Mouse (Mus musculus) CH12.LX (cell line): ENCODE results near the gene AI854703. TPM values are rescaled to one million over a fixed set of nuclear protein-coding genes. Genes with fewer than 3 reads are reported as not detected.
A peak's percentile ranks its signal among the peaks of the same experiment; 100 is the strongest.

Experiments
- DNase-seq: peaks from one replicate; pipeline ENCODE4 v3.0.0-alpha.2; 2013; ENCODE audit errors: extremely low read depth
- H3K27ac ChIP-seq: 2 replicates; pipeline ENCODE4 v1.5.1; 2012; ENCODE audit warnings: low read depth, mild to moderate bottlenecking, control low read depth, moderate library complexity; ENCODE audit not compliant: insufficient read depth
- H3K27me3 ChIP-seq: replicated peaks from 2 replicates; pipeline ENCODE3; 2012; ENCODE audit warnings: inconsistent platforms
- H3K36me3 ChIP-seq, 2 experiments: replicated peaks in 1 of 2; 2 replicates each; pipeline versions ENCODE3 to v1.6.1; 2012; ENCODE audit warnings: inconsistent platforms in 1 of 2, low read length in 1 of 2, mild to moderate bottlenecking in 1 of 2, mixed read lengths in 1 of 2, moderate library complexity in 1 of 2; ENCODE audit not compliant: control insufficient read depth in 1 of 2, insufficient read depth in 1 of 2
- H3K4me1 ChIP-seq, 2 experiments: 2 replicates each; pipeline ENCODE4 v1.6.1; 2012; ENCODE audit warnings: inconsistent platforms in 1 of 2, moderate library complexity in 1 of 2; ENCODE audit not compliant: insufficient read depth in 2 of 2, control insufficient read depth in 1 of 2
- H3K4me2 ChIP-seq: 2 replicates; pipeline ENCODE4 v1.6.1; 2012; ENCODE audit warnings: low read depth, mild to moderate bottlenecking, control low read depth; ENCODE audit not compliant: poor library complexity, insufficient read depth, severe bottlenecking
- H3K4me3 ChIP-seq, 3 experiments: fragments of 150-350 bp in 1 of 3; sonication (generic) in 1 of 3; replicated peaks in 1 of 3; 2 replicates each; pipeline versions ENCODE3 to v1.5.1; 2011 to 2012; ENCODE audit warnings: low read depth in 2 of 3, low read length in 2 of 3, mild to moderate bottlenecking in 2 of 3, moderate library complexity in 2 of 3, control low read depth in 1 of 3, improper control_type of control experiment in 1 of 3, inconsistent platforms in 1 of 3, mixed read lengths in 1 of 3; ENCODE audit not compliant: poor library complexity in 1 of 3
- H3K79me2 ChIP-seq: replicated peaks from 2 replicates; pipeline ENCODE4 v1.6.1; 2012; ENCODE audit warnings: mild to moderate bottlenecking, moderate library complexity; ENCODE audit not compliant: control insufficient read depth, poor library complexity, insufficient read depth, severe bottlenecking; ENCODE audit errors: extremely low read depth
- H3K9ac ChIP-seq: 2 replicates; pipeline ENCODE4 v1.6.1; 2012; ENCODE audit warnings: low read depth, mild to moderate bottlenecking, control low read depth, moderate library complexity; ENCODE audit not compliant: insufficient read depth
- H3K9me3 ChIP-seq: replicated peaks from 2 replicates; pipeline ENCODE3; 2012; ENCODE audit warnings: low read length, inconsistent platforms, mixed read lengths
- BHLHE40 ChIP-seq: IDR thresholded peaks from 2 replicates; pipeline ENCODE4 v1.6.1; 2011; ENCODE audit warnings: mild to moderate bottlenecking, low read depth, low read length, improper control_type of control experiment
- CHD1 ChIP-seq: IDR thresholded peaks from 2 replicates; pipeline ENCODE4 v1.6.1; 2012; ENCODE audit warnings: low read depth, low read length, improper control_type of control experiment, inconsistent platforms
- CHD2 ChIP-seq: IDR thresholded peaks from 2 replicates; pipeline ENCODE4 v1.6.1; 2011; ENCODE audit warnings: low read length, improper control_type of control experiment
- CTCF ChIP-seq, 2 experiments: IDR thresholded peaks in 1 of 2; conservative IDR thresholded peaks in 1 of 2; 2 replicates each; pipeline ENCODE4 v1.5.1; 2011 to 2012; ENCODE audit warnings: low read depth in 2 of 2, low read length in 2 of 2, improper control_type of control experiment in 1 of 2, inconsistent platforms in 1 of 2, mild to moderate bottlenecking in 1 of 2, moderate library complexity in 1 of 2
- E2F4 ChIP-seq: IDR thresholded peaks from 2 replicates; pipeline ENCODE4 v1.6.1; 2011; ENCODE audit warnings: low read depth, low read length, improper control_type of control experiment; ENCODE audit not compliant: insufficient replicate concordance
- ELF1 ChIP-seq: IDR thresholded peaks from 2 replicates; pipeline ENCODE4 v1.6.1; 2014; ENCODE audit warnings: low read depth, mild to moderate bottlenecking, inconsistent platforms, low read length, improper control_type of control experiment
- EP300 ChIP-seq: IDR thresholded peaks from 2 replicates; pipeline ENCODE4 v1.6.1; 2011; ENCODE audit warnings: low read length, improper control_type of control experiment
- ETS1 ChIP-seq: conservative IDR thresholded peaks from 2 replicates; pipeline ENCODE4 v1.6.1; 2012; ENCODE audit warnings: low read depth, mild to moderate bottlenecking, inconsistent platforms, low read length, improper control_type of control experiment, moderate library complexity
- GABPA ChIP-seq: IDR thresholded peaks from 2 replicates; pipeline ENCODE4 v1.6.1; 2012; ENCODE audit warnings: low read depth, low read length, improper control_type of control experiment, inconsistent platforms; ENCODE audit not compliant: insufficient replicate concordance
- HCFC1 ChIP-seq: IDR thresholded peaks from 2 replicates; pipeline ENCODE4 v1.6.1; 2012; ENCODE audit warnings: low read depth, mild to moderate bottlenecking, inconsistent platforms, low read length, improper control_type of control experiment
- IRF4 ChIP-seq: IDR thresholded peaks from 2 replicates; pipeline ENCODE4 v1.6.1; 2014; ENCODE audit warnings: low read depth, mild to moderate bottlenecking, inconsistent platforms, low read length, improper control_type of control experiment
- JUN ChIP-seq: IDR thresholded peaks from 2 replicates; pipeline ENCODE4 v1.6.1; 2011; ENCODE audit warnings: low read depth, mild to moderate bottlenecking, low read length, improper control_type of control experiment, moderate library complexity; ENCODE audit not compliant: insufficient read depth
- JUND ChIP-seq: conservative IDR thresholded peaks from 2 replicates; pipeline ENCODE4 v1.6.1; 2011; ENCODE audit warnings: low read depth, low read length, improper control_type of control experiment
- KAT2A ChIP-seq: IDR thresholded peaks from 2 replicates; pipeline ENCODE4 v1.6.1; 2012; ENCODE audit warnings: low read length, improper control_type of control experiment, inconsistent platforms; ENCODE audit not compliant: insufficient replicate concordance
- MAFK ChIP-seq: IDR thresholded peaks from 2 replicates; pipeline ENCODE4 v1.6.1; 2011; ENCODE audit warnings: low read length, improper control_type of control experiment; ENCODE audit not compliant: insufficient replicate concordance
- MAX ChIP-seq: IDR thresholded peaks from 2 replicates; pipeline ENCODE4 v1.6.1; 2011; ENCODE audit warnings: low read length, improper control_type of control experiment
- MAZ ChIP-seq: IDR thresholded peaks from 2 replicates; pipeline ENCODE4 v1.6.1; 2012; ENCODE audit warnings: low read depth, mild to moderate bottlenecking, inconsistent platforms, low read length, improper control_type of control experiment, moderate library complexity
- MEF2A ChIP-seq: IDR thresholded peaks from 2 replicates; pipeline ENCODE4 v1.6.1; 2014; ENCODE audit warnings: low read depth, mild to moderate bottlenecking, inconsistent platforms, low read length, improper control_type of control experiment, borderline replicate concordance
- MXI1 ChIP-seq: IDR thresholded peaks from 2 replicates; pipeline ENCODE4 v1.6.1; 2011; ENCODE audit warnings: mild to moderate bottlenecking, low read depth, low read length, improper control_type of control experiment
- MYC ChIP-seq: IDR thresholded peaks from 2 replicates; pipeline ENCODE4 v1.6.1; 2011; ENCODE audit warnings: low read depth, mild to moderate bottlenecking, improper control_type of control experiment, low read length
- NELFE ChIP-seq: IDR thresholded peaks from 2 replicates; pipeline ENCODE4 v1.6.1; 2011; ENCODE audit warnings: low read depth, low read length, improper control_type of control experiment
- NRF1 ChIP-seq: IDR thresholded peaks from 2 replicates; pipeline ENCODE4 v1.6.1; 2014; ENCODE audit warnings: low read depth, mild to moderate bottlenecking, inconsistent platforms, low read length, improper control_type of control experiment, moderate library complexity
- PAX5 ChIP-seq: IDR thresholded peaks from 2 replicates; pipeline ENCODE4 v1.6.1; 2012; ENCODE audit warnings: low read length, inconsistent platforms, mixed read lengths
- POLR2A ChIP-seq: IDR thresholded peaks from 2 replicates; pipeline ENCODE4 v1.6.1; 2011; ENCODE audit warnings: low read depth, mild to moderate bottlenecking, improper control_type of control experiment, low read length
- POLR2AphosphoS2 ChIP-seq: IDR thresholded peaks from 2 replicates; pipeline ENCODE4 v1.6.1; 2011; ENCODE audit warnings: low read depth, low read length, improper control_type of control experiment
- RAD21 ChIP-seq: IDR thresholded peaks from 2 replicates; pipeline ENCODE4 v1.6.1; 2011; ENCODE audit warnings: low read depth, mild to moderate bottlenecking, low read length, improper control_type of control experiment, moderate library complexity
- RCOR1 ChIP-seq: conservative IDR thresholded peaks from 2 replicates; pipeline ENCODE4 v1.6.1; 2012; ENCODE audit warnings: low read depth, mild to moderate bottlenecking, inconsistent platforms, low read length, improper control_type of control experiment
- SIN3A ChIP-seq: IDR thresholded peaks from 2 replicates; pipeline ENCODE4 v1.6.1; 2012; ENCODE audit warnings: low read length, improper control_type of control experiment, inconsistent platforms
- SMC3 ChIP-seq: IDR thresholded peaks from 2 replicates; pipeline ENCODE4 v1.6.1; 2011; ENCODE audit warnings: low read depth, low read length, improper control_type of control experiment
- TBP ChIP-seq: conservative IDR thresholded peaks from 2 replicates; pipeline ENCODE4 v1.6.1; 2011; ENCODE audit warnings: low read depth, low read length, improper control_type of control experiment
- TCF12 ChIP-seq: IDR thresholded peaks from 2 replicates; pipeline ENCODE4 v1.6.1; 2014; ENCODE audit warnings: low read depth, mild to moderate bottlenecking, inconsistent platforms, low read length, improper control_type of control experiment
- UBTF ChIP-seq: IDR thresholded peaks from 2 replicates; pipeline ENCODE4 v1.6.1; 2012; ENCODE audit warnings: low read depth, mild to moderate bottlenecking, inconsistent platforms, low read length, improper control_type of control experiment, moderate library complexity
- USF1 ChIP-seq: IDR thresholded peaks from 2 replicates; pipeline ENCODE4 v1.6.1; 2014; ENCODE audit warnings: low read depth, mild to moderate bottlenecking, inconsistent platforms, low read length, improper control_type of control experiment
- USF2 ChIP-seq: conservative IDR thresholded peaks from 2 replicates; pipeline ENCODE4 v1.6.1; 2011; ENCODE audit warnings: low read depth, low read length, improper control_type of control experiment
- ZC3H11A ChIP-seq: IDR thresholded peaks from 2 replicates; pipeline ENCODE4 v1.6.1; 2012; ENCODE audit warnings: low read depth, mild to moderate bottlenecking, inconsistent platforms, low read length, improper control_type of control experiment
- ZKSCAN1 ChIP-seq: IDR thresholded peaks from 2 replicates; pipeline ENCODE4 v1.6.1; 2012; ENCODE audit warnings: low read depth, inconsistent platforms, low read length, improper control_type of control experiment, borderline replicate concordance
- ZMIZ1 ChIP-seq: IDR thresholded peaks from 2 replicates; pipeline ENCODE4 v1.6.1; 2012; ENCODE audit warnings: low read depth, mild to moderate bottlenecking, inconsistent platforms, low read length, improper control_type of control experiment
- ZNF384 ChIP-seq: IDR thresholded peaks from 2 replicates; pipeline ENCODE4 v1.6.1; 2012; ENCODE audit warnings: low read depth, low read length, improper control_type of control experiment, inconsistent platforms
- dilution Hi-C: fragments of 300-500 bp; cut with MboI; formaldehyde crosslinking; loops from 2 replicates; pipeline ENCODE4 v1.14.3; 2020; ENCODE audit warnings: low sequenced_read_pairs; ENCODE audit not compliant: extremely low pct_unique_long_range_greater_than_20kb, extremely low pct_ligation_motif_present
- in situ Hi-C: fragments of 300-500 bp; cut with MboI; formaldehyde crosslinking; loops from 3 replicates; pipeline ENCODE4 v1.14.3; 2019; ENCODE audit warnings: low sequenced_read_pairs, low pct_ligation_motif_present, low pct_unique_long_range_greater_than_20kb, mixed read lengths
- polyA plus RNA-seq: library from polyadenylated mRNA; unstranded; fragments of >175 nt; gene quantifications from 2 replicates; pipeline ENCODE4 v1.2.1, GENCODE M21; 2012; ENCODE audit warnings: low read depth; ENCODE audit not compliant: insufficient read length
- total RNA-seq, 2 experiments: library from RNA; depleted of rRNA; stranded (reverse); fragments of 300-350 nt in 1 of 2; fragments of >200 nt in 1 of 2; gene quantifications; 2 replicates each; pipeline ENCODE4 v1.2.3; 2012 to 2014

Gene AI854703
- total and polyA plus RNA-seq, 3 experiments, result 2.1 to 5.3 (median 4.8) TPM

- peaks cover 3 to 29% of the 10 kb centered on the region in 2 experiments for H3K4me1 ChIP-seq
- H3K27me3 ChIP-seq, result no peaks in the 10 kb centered on the region
- peak overlapping the region in 2 of 3 experiments; percentile 11 to 29 for H3K4me3 ChIP-seq
- no peaks in the 10 kb centered on the region for H3K79me2 ChIP-seq
- H3K4me2 ChIP-seq, result peak overlapping the region; percentile 52
- H3K27ac ChIP-seq, result no peak overlapping the region
- no peak overlapping the region for H3K9ac ChIP-seq
- in situ Hi-C loops (no loop called here), dilution Hi-C loops (no loop called here)
- no peaks in the 10 kb centered on the region for H3K36me3 ChIP-seq
- peak; percentile 42 for DNase-seq
- no peaks in the 10 kb centered on the region for H3K9me3 ChIP-seq
- 0 out of 2 replicates have a peak, but pooled peaks have one; percentile 20 for TF ChIP-seq MYC
- TF ChIP-seq RCOR1, result no peak
- TF ChIP-seq ZC3H11A, result no peak
- TF ChIP-seq SMC3, result no peak
- no peak for TF ChIP-seq RAD21
- TF ChIP-seq USF1, result no peak
- no peak for TF ChIP-seq NELFE
- no peak for TF ChIP-seq POLR2A
- TF ChIP-seq ETS1, result no peak
- no peak for TF ChIP-seq ZMIZ1
- TF ChIP-seq JUN, result no peak
- no peak for TF ChIP-seq ZNF384
- TF ChIP-seq MEF2A, result peak; percentile 38; the same call in 1 of the 2 replicates
- peak; percentile 49; the same call in 1 of the 2 replicates for TF ChIP-seq ELF1
- TF ChIP-seq CTCF (conservative IDR thresholded peaks at IDR 0.05 in 1 of 2, IDR thresholded peaks at IDR 0.05 in 1 of 2; ENCODE audit: low read depth in 2 of 2, low read length in 2 of 2), result no peak
- TF ChIP-seq CHD1, result no peak
- no peak for TF ChIP-seq POLR2AphosphoS2
- no peak for TF ChIP-seq UBTF
- TF ChIP-seq NRF1, result no peak
- TF ChIP-seq TBP, result no peak
- TF ChIP-seq GABPA, result no peak
- no peak; the same call in 1 of the 2 replicates for TF ChIP-seq MAX
- no peak for TF ChIP-seq TCF12
- 0 out of 2 replicates have a peak, but pooled peaks have one; percentile 33 for TF ChIP-seq CHD2
- TF ChIP-seq MAZ, result 0 out of 2 replicates have a peak, but pooled peaks have one; percentile 36
- TF ChIP-seq SIN3A, result peak; percentile 58; the same call in 1 of the 2 replicates
- TF ChIP-seq KAT2A, result 0 out of 2 replicates have a peak, but pooled peaks have one; percentile 8
- TF ChIP-seq EP300, result peak; percentile 58
- TF ChIP-seq MXI1, result no peak; the same call in 1 of the 2 replicates
- peak; percentile 54 for TF ChIP-seq BHLHE40
- no peak for TF ChIP-seq USF2
- TF ChIP-seq E2F4, result no peak
- TF ChIP-seq IRF4, result peak; percentile 75
- no peak for TF ChIP-seq PAX5
- no peak for TF ChIP-seq JUND
- no peak for TF ChIP-seq HCFC1
- no peak for TF ChIP-seq MAFK
- no peak for TF ChIP-seq ZKSCAN1
Measured at GRCm38 (mm10) chr6:48579215-48579648, 47.3 kb upstream of the AI854703 start.
